Mouse (Mus musculus): ENCODE measurements around the gene Reep3. TPM values are rescaled to one million over a fixed set of nuclear protein-coding genes. Genes with fewer than 3 reads are reported as not detected.

The Reep3 gene
- polyA plus RNA-seq, 1 experiment from 2014 or later: 24.6 TPM

- no peaks in the 10 kb centered on the region for H3K9me3 ChIP-seq
- no peak overlapping the region for H3K4me3 ChIP-seq
- 96% methylated on average over 3 of the region's 3 CpGs for WGBS
- H3K27ac ChIP-seq (replicated peaks): no peak overlapping the region
- H3K27me3 ChIP-seq (replicated peaks; ENCODE audit: low read depth, poor library complexity, severe bottlenecking): no peaks in the 10 kb centered on the region
- H3K36me3 ChIP-seq (replicated peaks): peaks cover 9% of the 10 kb centered on the region; the same call in 1 of the 2 replicates
- H3K4me1 ChIP-seq: peaks cover 20% of the 10 kb centered on the region
- DNase-seq (ENCODE audit: low spot score): no peak
Observed at GRCm38 (mm10) chr10:67040410-67040809, 56.3 kb downstream of the Reep3 start.

GRCm38 (mm10) chr10:67039001-67039400 lies 57.7 kb downstream of the Reep3 start:
- WGBS: 87% methylated on average over 17 of the region's 17 CpGs
- Histone ChIP-seq H3K27ac (replicated peaks) (no peak overlapping the region), H3K9me3 (no peaks in the 10 kb centered on the region), H3K36me3 (replicated peaks) (peaks cover 13% of the 10 kb centered on the region; the same call in 1 of the 2 replicates), H3K27me3 (replicated peaks; ENCODE audit: low read depth, poor library complexity, severe bottlenecking) (no peaks in the 10 kb centered on the region), H3K4me1 (peaks cover 10% of the 10 kb centered on the region; the same call in 1 of the 2 replicates), H3K4me3 (no peak overlapping the region)
- DNase-seq (ENCODE audit: low spot score): no peak

GRCm38 (mm10) chr10:67036542-67036941 lies 60.2 kb downstream of the Reep3 start:
- H3K4me3 ChIP-seq: no peak overlapping the region
- no peaks in the 10 kb centered on the region for H3K9me3 ChIP-seq
- no peak overlapping the region; the same call in 1 of the 2 replicates for H3K27ac ChIP-seq (replicated peaks)
- WGBS: 92% methylated on average over 10 of the region's 10 CpGs
- H3K27me3 ChIP-seq (replicated peaks; ENCODE audit: low read depth, poor library complexity, severe bottlenecking): no peaks in the 10 kb centered on the region
- no peak for DNase-seq (ENCODE audit: low spot score)
- peaks cover 10% of the 10 kb centered on the region for H3K4me1 ChIP-seq
- peaks cover 18% of the 10 kb centered on the region for H3K36me3 ChIP-seq (replicated peaks)

GRCm38 (mm10) chr10:67036141-67036540 lies 60.6 kb downstream of the Reep3 start:
- 84% methylated on average over 5 of the region's 5 CpGs for WGBS
- H3K27me3 ChIP-seq (replicated peaks; ENCODE audit: low read depth, poor library complexity, severe bottlenecking): no peaks in the 10 kb centered on the region
- DNase-seq (ENCODE audit: low spot score): no peak
- no peak overlapping the region for H3K4me3 ChIP-seq
- no peak overlapping the region; the same call in 1 of the 2 replicates for H3K27ac ChIP-seq (replicated peaks)
- peaks cover 22% of the 10 kb centered on the region for H3K36me3 ChIP-seq (replicated peaks)
- H3K4me1 ChIP-seq: peaks cover 10% of the 10 kb centered on the region
- H3K9me3 ChIP-seq: no peaks in the 10 kb centered on the region

- Histone ChIP-seq H3K4me3 (no peak overlapping the region), H3K4me1 (peaks cover 15% of the 10 kb centered on the region), H3K9me3 (no peaks in the 10 kb centered on the region), H3K27ac (replicated peaks) (no peak overlapping the region), H3K27me3 (replicated peaks; ENCODE audit: low read depth, poor library complexity, severe bottlenecking) (no peaks in the 10 kb centered on the region), H3K36me3 (replicated peaks) (peaks cover 52% of the 10 kb centered on the region)
- DNase-seq (ENCODE audit: low spot score): no peak
- WGBS: 81% methylated on average over 7 of the region's 7 CpGs
Observed at GRCm38 (mm10) chr10:67031186-67031585, 65.6 kb downstream of the Reep3 start.

GRCm38 (mm10) chr10:67029297-67029696 lies 67.4 kb downstream of the Reep3 start:
- WGBS: 89% methylated on average over 12 of the region's 12 CpGs
- no peak overlapping the region for H3K4me3 ChIP-seq
- DNase-seq (ENCODE audit: low spot score): no peak
- peaks cover 23% of the 10 kb centered on the region for H3K4me1 ChIP-seq
- no peak overlapping the region for H3K27ac ChIP-seq (replicated peaks)
- no peaks in the 10 kb centered on the region for H3K9me3 ChIP-seq
- peaks cover 50% of the 10 kb centered on the region for H3K36me3 ChIP-seq (replicated peaks)
- H3K27me3 ChIP-seq (replicated peaks; ENCODE audit: low read depth, poor library complexity, severe bottlenecking): no peaks in the 10 kb centered on the region

GRCm38 (mm10) chr10:67026375-67026774 lies 70.4 kb downstream of the Reep3 start:
- Histone ChIP-seq H3K4me1 (peaks cover 15% of the 10 kb centered on the region), H3K9me3 (no peaks in the 10 kb centered on the region), H3K27ac (replicated peaks) (no peak overlapping the region), H3K4me3 (no peak overlapping the region), H3K36me3 (replicated peaks) (peaks cover 52% of the 10 kb centered on the region), H3K27me3 (replicated peaks; ENCODE audit: low read depth, poor library complexity, severe bottlenecking) (no peaks in the 10 kb centered on the region)
- no peak for DNase-seq (ENCODE audit: low spot score)
- 85% methylated on average over 8 of the region's 8 CpGs for WGBS

GRCm38 (mm10) chr10:67025573-67026236 lies 71.0 kb downstream of the Reep3 start:
- no peak for DNase-seq (ENCODE audit: low spot score)
- H3K27me3 ChIP-seq (replicated peaks; ENCODE audit: low read depth, poor library complexity, severe bottlenecking): no peaks in the 10 kb centered on the region
- H3K27ac ChIP-seq (replicated peaks): peak overlapping the region; percentile 30; the same call in 1 of the 2 replicates
- no peaks in the 10 kb centered on the region for H3K9me3 ChIP-seq
- WGBS: 55% methylated on average over 10 of the region's 10 CpGs
- H3K36me3 ChIP-seq (replicated peaks): peaks cover 53% of the 10 kb centered on the region
- H3K4me1 ChIP-seq: peaks cover 15% of the 10 kb centered on the region
- H3K4me3 ChIP-seq: no peak overlapping the region

GRCm38 (mm10) chr10:67024391-67024790 lies 72.4 kb downstream of the Reep3 start:
- Histone ChIP-seq H3K36me3 (replicated peaks) (peaks cover 45% of the 10 kb centered on the region), H3K27ac (replicated peaks) (no peak overlapping the region), H3K4me3 (no peak overlapping the region), H3K4me1 (peaks cover 11% of the 10 kb centered on the region), H3K9me3 (no peaks in the 10 kb centered on the region), H3K27me3 (replicated peaks; ENCODE audit: low read depth, poor library complexity, severe bottlenecking) (no peaks in the 10 kb centered on the region)
- WGBS: 94% methylated on average over 6 of the region's 6 CpGs
- no peak for DNase-seq (ENCODE audit: low spot score)

GRCm38 (mm10) chr10:67023092-67023491 lies 73.7 kb downstream of the Reep3 start:
- Histone ChIP-seq H3K9me3 (no peaks in the 10 kb centered on the region), H3K27ac (replicated peaks) (no peak overlapping the region), H3K27me3 (replicated peaks; ENCODE audit: low read depth, poor library complexity, severe bottlenecking) (no peaks in the 10 kb centered on the region), H3K4me3 (no peak overlapping the region), H3K4me1 (peaks cover 15% of the 10 kb centered on the region), H3K36me3 (replicated peaks) (peaks cover 36% of the 10 kb centered on the region)
- no peak for DNase-seq (ENCODE audit: low spot score)
- WGBS: 93% methylated on average over 9 of the region's 9 CpGs

GRCm38 (mm10) chr10:67021494-67021893 lies 75.3 kb downstream of the Reep3 start:
- H3K27ac ChIP-seq (replicated peaks): no peak overlapping the region
- DNase-seq (ENCODE audit: low spot score): no peak
- peaks cover 28% of the 10 kb centered on the region for H3K4me1 ChIP-seq
- H3K4me3 ChIP-seq: no peak overlapping the region
- H3K9me3 ChIP-seq: no peaks in the 10 kb centered on the region
- WGBS: 95% methylated on average over 13 of the region's 13 CpGs
- H3K36me3 ChIP-seq (replicated peaks): peaks cover 32% of the 10 kb centered on the region
- no peaks in the 10 kb centered on the region for H3K27me3 ChIP-seq (replicated peaks; ENCODE audit: low read depth, poor library complexity, severe bottlenecking)

GRCm38 (mm10) chr10:67018875-67019274 lies 77.9 kb downstream of the Reep3 start:
- Histone ChIP-seq H3K27me3 (replicated peaks; ENCODE audit: low read depth, poor library complexity, severe bottlenecking) (no peaks in the 10 kb centered on the region), H3K4me1 (peaks cover 19% of the 10 kb centered on the region), H3K4me3 (no peak overlapping the region), H3K9me3 (no peaks in the 10 kb centered on the region), H3K27ac (replicated peaks) (peak overlapping the region; percentile 35; the same call in 1 of the 2 replicates), H3K36me3 (replicated peaks) (peaks cover 37% of the 10 kb centered on the region)
- WGBS: 73% methylated on average over 6 of the region's 6 CpGs
- no peak for DNase-seq (ENCODE audit: low spot score)

GRCm38 (mm10) chr10:67017891-67018290 lies 78.9 kb downstream of the Reep3 start:
- no peak for DNase-seq (ENCODE audit: low spot score)
- Histone ChIP-seq H3K9me3 (no peaks in the 10 kb centered on the region), H3K36me3 (replicated peaks) (peaks cover 39% of the 10 kb centered on the region), H3K4me1 (peaks cover 19% of the 10 kb centered on the region), H3K27me3 (replicated peaks; ENCODE audit: low read depth, poor library complexity, severe bottlenecking) (no peaks in the 10 kb centered on the region), H3K27ac (replicated peaks) (no peak overlapping the region), H3K4me3 (no peak overlapping the region)
- 88% methylated on average over 4 of the region's 4 CpGs for WGBS
